Mouse (Mus musculus) embryonic facial prominence, embryonic 14.5 days (tissue): ENCODE results near the gene Myo1d. TPM values are rescaled to one million over a fixed set of nuclear protein-coding genes. Genes with fewer than 3 reads are reported as not detected.

Experiments used
- ATAC-seq: fragments of 200-750 bp; cut with Nextera tagmentation; 2 replicates; pipeline ENCODE4 v1.8.0; 2017; ENCODE audit warnings: low read depth, moderate number of reproducible peaks, moderate TSS enrichment
- DNase-seq: peaks from one replicate; pipeline ENCODE4 v3.0.0-alpha.2; 2015; ENCODE audit warnings: low spot score
- H3K27ac ChIP-seq: fragments of 300-500 bp; sonication (generic); replicated peaks from 2 replicates; pipeline ENCODE4 v1.5.1; 2014; ENCODE audit warnings: low read depth, mild to moderate bottlenecking, low read length, moderate library complexity
- H3K27me3 ChIP-seq: fragments of 300-500 bp; sonication (generic); replicated peaks from 2 replicates; pipeline ENCODE4 v1.6.1; 2014; ENCODE audit warnings: low read length; ENCODE audit not compliant: control insufficient read depth, insufficient read depth
- H3K36me3 ChIP-seq: fragments of 300-500 bp; sonication (generic); 2 replicates; pipeline ENCODE4 v1.6.1; 2014; ENCODE audit warnings: low read length, mixed read lengths; ENCODE audit not compliant: control insufficient read depth, insufficient read depth
- H3K4me1 ChIP-seq: fragments of 300-500 bp; sonication (generic); 2 replicates; pipeline ENCODE4 v1.6.1; 2014; ENCODE audit warnings: antibody characterized with exemption, low read length; ENCODE audit not compliant: control insufficient read depth, insufficient read depth
- H3K4me2 ChIP-seq: fragments of 300-500 bp; sonication (generic); 2 replicates; pipeline ENCODE4 v1.6.1; 2014; ENCODE audit warnings: low read depth, mild to moderate bottlenecking, low read length, moderate library complexity, mixed read lengths
- H3K4me3 ChIP-seq: fragments of 300-500 bp; sonication (generic); 2 replicates; pipeline ENCODE4 v1.5.1; 2014; ENCODE audit warnings: low read depth, mild to moderate bottlenecking, low read length
- H3K9ac ChIP-seq: fragments of 300-500 bp; sonication (generic); 2 replicates; pipeline ENCODE4 v1.6.1; 2014; ENCODE audit warnings: low read depth, mild to moderate bottlenecking, low read length, moderate library complexity, mixed read lengths
- H3K9me3 ChIP-seq: fragments of 300-500 bp; sonication (generic); 2 replicates; pipeline ENCODE4 v1.6.1; 2016; ENCODE audit warnings: low read length; ENCODE audit not compliant: control insufficient read depth
- WGBS: fragments of 180-500 bp; shearing (Covaris S2); extraction: QIAGEN DNeasy Blood & Tissue Kit; methylation state at CpG from one replicate; pipeline ENCODE4 v1.1.7; 2014; 5-methylcytosine and 5-hydroxymethylcytosine counted together
- polyA plus RNA-seq: library from polyadenylated mRNA; unstranded; fragments of >200 nt; fragmentation: Nextera tagmentation; extraction: Ambion mirVana; gene quantifications from 2 replicates; pipeline ENCODE4 v1.2.1, GENCODE M21; 2014

Myo1d gene
- polyA plus RNA-seq, 1 experiment from 2014 or later: 10.7 TPM

GRCm38 (mm10) chr11:80789647-80790240, 9.9 kb upstream of the Myo1d start:
- Histone ChIP-seq H3K4me1 (no peaks in the 10 kb centered on the region), H3K27ac (no peak overlapping the region), H3K36me3 (no peaks in the 10 kb centered on the region), H3K9me3 (no peaks in the 10 kb centered on the region), H3K4me2 (no peak overlapping the region), H3K9ac (no peak overlapping the region), H3K4me3 (no peak overlapping the region), H3K27me3 (no peaks in the 10 kb centered on the region)
- DNase-seq (no peak), ATAC-seq (no peak)
- 67% methylated on average over 7 of the region's 7 CpGs for WGBS

- no peak overlapping the region for H3K27ac ChIP-seq
- ATAC-seq (no peak), DNase-seq (no peak)
- no peaks in the 10 kb centered on the region for H3K36me3 ChIP-seq
- no peak overlapping the region for H3K4me2 ChIP-seq
- H3K9me3 ChIP-seq: no peaks in the 10 kb centered on the region
- no peaks in the 10 kb centered on the region for H3K27me3 ChIP-seq
- no peaks in the 10 kb centered on the region for H3K4me1 ChIP-seq
- H3K4me3 ChIP-seq: no peak overlapping the region
- H3K9ac ChIP-seq: no peak overlapping the region
- 80% methylated on average over 5 of the region's 5 CpGs for WGBS
Observed at GRCm38 (mm10) chr11:80785672-80786071, 5.8 kb upstream of the Myo1d start.

GRCm38 (mm10) chr11:80784294-80784743, 4.5 kb upstream of the Myo1d start:
- no peak overlapping the region for H3K9ac ChIP-seq
- H3K4me2 ChIP-seq: no peak overlapping the region
- WGBS: 56% methylated on average over 3 of the region's 3 CpGs
- H3K27ac ChIP-seq: no peak overlapping the region
- peak; percentile 9 for DNase-seq
- H3K9me3 ChIP-seq: no peaks in the 10 kb centered on the region
- ATAC-seq: no peak
- H3K4me1 ChIP-seq: peaks cover 3% of the 10 kb centered on the region; the same call in 1 of the 2 replicates
- no peaks in the 10 kb centered on the region for H3K36me3 ChIP-seq
- no peaks in the 10 kb centered on the region for H3K27me3 ChIP-seq
- no peak overlapping the region for H3K4me3 ChIP-seq

- peaks cover 3% of the 10 kb centered on the region; the same call in 1 of the 2 replicates for H3K4me1 ChIP-seq
- no peak overlapping the region for H3K9ac ChIP-seq
- H3K4me3 ChIP-seq: no peak overlapping the region
- WGBS: 66% methylated on average over 7 of the region's 7 CpGs
- DNase-seq: no peak
- H3K36me3 ChIP-seq: no peaks in the 10 kb centered on the region
- H3K9me3 ChIP-seq: no peaks in the 10 kb centered on the region
- no peak for ATAC-seq
- no peaks in the 10 kb centered on the region for H3K27me3 ChIP-seq
- H3K4me2 ChIP-seq: no peak overlapping the region
- H3K27ac ChIP-seq: no peak overlapping the region
Observed at GRCm38 (mm10) chr11:80783460-80783859, 3.6 kb upstream of the Myo1d start.

GRCm38 (mm10) chr11:80781535-80781934, 1.7 kb upstream of the Myo1d start:
- WGBS: 85% methylated on average over 2 of the region's 2 CpGs
- no peak overlapping the region for H3K27ac ChIP-seq
- peaks cover 3% of the 10 kb centered on the region; the same call in 1 of the 2 replicates for H3K4me1 ChIP-seq
- H3K9ac ChIP-seq: no peak overlapping the region
- DNase-seq: no peak
- H3K4me3 ChIP-seq: no peak overlapping the region
- no peaks in the 10 kb centered on the region for H3K27me3 ChIP-seq
- no peaks in the 10 kb centered on the region for H3K9me3 ChIP-seq
- no peaks in the 10 kb centered on the region for H3K36me3 ChIP-seq
- no peak overlapping the region for H3K4me2 ChIP-seq
- ATAC-seq: no peak

GRCm38 (mm10) chr11:80778916-80779526, 804 bp downstream of the Myo1d start:
- no peaks in the 10 kb centered on the region for H3K9me3 ChIP-seq
- H3K27ac ChIP-seq: peak overlapping the region; percentile 71; the same call in 1 of the 2 replicates
- DNase-seq (peak; percentile 26), ATAC-seq (no peak; the same call in 1 of the 2 replicates)
- peak overlapping the region; percentile 94 for H3K4me2 ChIP-seq
- WGBS: 4% methylated on average over 18 of the region's 18 CpGs
- no peaks in the 10 kb centered on the region for H3K27me3 ChIP-seq
- peak overlapping the region; percentile 74 for H3K9ac ChIP-seq
- no peaks in the 10 kb centered on the region for H3K36me3 ChIP-seq
- H3K4me1 ChIP-seq: peaks cover 3% of the 10 kb centered on the region; the same call in 1 of the 2 replicates
- peak overlapping the region; percentile 79 for H3K4me3 ChIP-seq

- H3K27me3 ChIP-seq: no peaks in the 10 kb centered on the region
- 64% methylated on average over 6 of the region's 6 CpGs for WGBS
- no peaks in the 10 kb centered on the region for H3K9me3 ChIP-seq
- H3K36me3 ChIP-seq: no peaks in the 10 kb centered on the region
- no peak overlapping the region for H3K9ac ChIP-seq
- H3K4me3 ChIP-seq: no peak overlapping the region
- ATAC-seq: no peak
- H3K4me1 ChIP-seq: peaks cover 3% of the 10 kb centered on the region; the same call in 1 of the 2 replicates
- H3K27ac ChIP-seq: no peak overlapping the region
- DNase-seq: no peak
- H3K4me2 ChIP-seq: no peak overlapping the region
Observed at GRCm38 (mm10) chr11:80778157-80778556, 1.7 kb downstream of the Myo1d start.

GRCm38 (mm10) chr11:80777708-80778107, 2.1 kb downstream of the Myo1d start:
- no peak overlapping the region for H3K9ac ChIP-seq
- H3K9me3 ChIP-seq: no peaks in the 10 kb centered on the region
- H3K4me3 ChIP-seq: no peak overlapping the region
- no peak overlapping the region for H3K27ac ChIP-seq
- ATAC-seq: no peak
- DNase-seq: no peak
- no peak overlapping the region for H3K4me2 ChIP-seq
- H3K27me3 ChIP-seq: no peaks in the 10 kb centered on the region
- peaks cover 3% of the 10 kb centered on the region; the same call in 1 of the 2 replicates for H3K4me1 ChIP-seq
- no peaks in the 10 kb centered on the region for H3K36me3 ChIP-seq
- 87% methylated on average over 2 of the region's 2 CpGs for WGBS

GRCm38 (mm10) chr11:80775535-80775934, 4.3 kb downstream of the Myo1d start:
- no peak for ATAC-seq

More at GRCm38 (mm10) chr11:80775535-80775934, 4.3 kb downstream of the Myo1d start:
- peaks cover 3% of the 10 kb centered on the region; the same call in 1 of the 2 replicates for H3K4me1 ChIP-seq
- no peaks in the 10 kb centered on the region for H3K27me3 ChIP-seq
- no peak overlapping the region for H3K27ac ChIP-seq
- H3K4me3 ChIP-seq: no peak overlapping the region
- WGBS: 78% methylated on average over 3 of the region's 3 CpGs
- H3K36me3 ChIP-seq: no peaks in the 10 kb centered on the region
- no peaks in the 10 kb centered on the region for H3K9me3 ChIP-seq
- H3K4me2 ChIP-seq: no peak overlapping the region
- DNase-seq: no peak
- H3K9ac ChIP-seq: no peak overlapping the region
